Mouse (Mus musculus) spleen, adult 2 months (tissue): ENCODE measurements around the gene Fam189a1.

ENCODE experiments used
- CTCF ChIP-seq: fragments of 200-500 bp; IDR thresholded peaks from 2 replicates; pipeline ENCODE4 v1.5.1; 2011; ENCODE audit warnings: mild to moderate bottlenecking, inconsistent platforms; ENCODE audit not compliant: insufficient read depth, insufficient read length, insufficient replicate concordance; ENCODE audit errors: extremely low read depth
- POLR2A ChIP-seq: fragments of 200-500 bp; IDR thresholded peaks from 2 replicates; pipeline ENCODE4 v1.6.1; 2011; ENCODE audit warnings: low read depth, low read length, inconsistent platforms

DNA sequence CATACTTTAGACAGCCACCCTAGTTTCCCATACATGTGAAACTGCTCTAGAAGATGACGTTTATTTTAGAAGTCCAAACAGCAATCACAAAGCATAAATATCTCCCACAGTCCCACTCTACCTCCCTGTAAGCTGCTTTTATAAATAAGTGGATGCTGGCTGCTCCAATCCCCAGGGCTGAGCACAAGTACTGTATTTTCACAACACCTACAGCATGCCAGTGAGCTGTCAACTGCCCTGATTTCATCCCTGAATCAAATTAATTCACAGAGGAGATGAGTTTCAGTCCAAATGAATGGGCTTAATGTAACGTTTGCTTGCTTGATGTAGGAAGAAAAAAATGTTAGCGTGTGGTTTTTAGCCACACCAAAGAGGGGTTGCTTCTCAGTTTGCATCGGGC, 225.4 kb downstream of the Fam189a1 start:
- TF ChIP-seq CTCF (no peak), POLR2A (no peak)
